Comparison of ENCODE assay signal across 21 mouse cellular contexts in genomic region chr10:116655891-116656290, GRCm38 (mm10).
DNase-seq lines count a peak whose midpoint lies in the region; ATAC-seq lines count a peak whose summit lies in the region.
"Had no signal": no experiment of that assay in that cellular context is flagged by ENCODE, and none has a peak within 500 bp of the region (broad histone marks: within the 10 kb centered on the region; RNA-seq: fewer than 3 reads in every experiment).

No protein-coding gene starts in this region.

- peaks cover 20% of the 10 kb centered on the region for H3K9me3 ChIP-seq in megakaryocyte, embryonic 14.5 days
- H3K9me3 ChIP-seq: embryonic facial prominence, embryonic 15.5 days; forebrain, embryonic 10.5 days; hindbrain, embryonic 15.5 days had no signal

- intact Hi-C loops in heart, postnatal 36 days (cut with DNase I): no loop called here

- H3K36me3 ChIP-seq in megakaryocyte, embryonic 14.5 days (replicated peaks; ENCODE audit: low read length): no peaks in the 10 kb centered on the region
- H3K36me3 ChIP-seq: embryonic facial prominence, embryonic 15.5 days; forebrain, embryonic 10.5 days; G1E; hindbrain, embryonic 15.5 days had no signal

- H3K27me3 ChIP-seq in megakaryocyte, embryonic 14.5 days (replicated peaks): no peaks in the 10 kb centered on the region
- H3K27me3 ChIP-seq: embryonic facial prominence, embryonic 15.5 days; hindbrain, embryonic 15.5 days had no signal

- no peak for ATAC-seq in megakaryocyte, adult 5-6 weeks (ENCODE audit: poor library complexity, severe bottlenecking)
- ATAC-seq: forebrain, embryonic 14.5 days; intestine, embryonic 16.5 days had no signal

- peak; percentile 63 for DNase-seq in A20 (ENCODE audit: low read depth, low spot score)
- peak; percentile 15 for DNase-seq in CD4-positive helper T cell, adult 2 months (ENCODE audit: low read depth, low spot score)
- peak; percentile 58 for DNase-seq in induced T-regulatory cell, adult 2 months (ENCODE audit: low read depth)
- DNase-seq in layer of hippocampus, postnatal 10 days (ENCODE audit: low spot score in 2 of 2): no peak
- no peak for DNase-seq in heart, postnatal 36 days
- DNase-seq: adrenal gland, adult 8-10 months; B cell, adult 2 months; cerebellum, adult 11-12 months; cerebellum, adult 9-11 months; cerebellum, postnatal 36 days; heart, adult 2 months; kidney, adult 2 months had no signal

- no peaks in the 10 kb centered on the region for H3K4me1 ChIP-seq in megakaryocyte, embryonic 14.5 days
- H3K4me1 ChIP-seq: embryonic facial prominence, embryonic 15.5 days; hindbrain, embryonic 15.5 days had no signal

- peak overlapping the region; percentile 50 for H3K4me3 ChIP-seq in megakaryocyte, embryonic 14.5 days (replicated peaks)
- H3K4me3 ChIP-seq: embryonic facial prominence, embryonic 15.5 days; erythroblast, embryonic 14.5 days; forebrain, embryonic 10.5 days; heart, adult 2 months; hindbrain, embryonic 15.5 days had no signal

Comparison
In these comparisons a context has a peak if more than half of its experiments do, and no peak if none do; other contexts are left out.
1. DNase-seq: peak in A20 (single experiment), CD4-positive helper T cell, adult 2 months (single experiment) and induced T-regulatory cell, adult 2 months (single experiment); none in layer of hippocampus, postnatal 10 days (0 of 2) and heart, postnatal 36 days (0 of 2).